Mouse (Mus musculus) kidney, embryonic 15.5 days (tissue): ENCODE data around the gene Cenpc1. TPM values are rescaled to one million over a fixed set of nuclear protein-coding genes. Genes with fewer than 3 reads are reported as not detected.

Source experiments
- ATAC-seq: fragments of 200-750 bp; cut with Nextera tagmentation; replicated peaks from 2 replicates; pipeline ENCODE4 v1.8.0; 2017; ENCODE audit warnings: moderate TSS enrichment; ENCODE audit not compliant: low FRiP score
- H3K27ac ChIP-seq: fragments of 300-500 bp; sonication (generic); 2 replicates; pipeline ENCODE4 v1.5.1; 2015; ENCODE audit warnings: mild to moderate bottlenecking, inconsistent platforms
- H3K27me3 ChIP-seq: fragments of 300-500 bp; sonication (generic); 2 replicates; pipeline ENCODE4 v1.6.1; 2015; ENCODE audit warnings: inconsistent platforms
- H3K36me3 ChIP-seq: fragments of 300-500 bp; sonication (generic); 2 replicates; pipeline ENCODE4 v1.6.1; 2015; ENCODE audit warnings: inconsistent platforms
- H3K4me1 ChIP-seq: fragments of 300-500 bp; sonication (generic); 2 replicates; pipeline ENCODE4 v1.6.1; 2015; ENCODE audit warnings: inconsistent platforms
- H3K4me2 ChIP-seq: fragments of 300-500 bp; sonication (generic); 2 replicates; pipeline ENCODE4 v1.6.1; 2015; ENCODE audit warnings: moderate library complexity, mild to moderate bottlenecking, inconsistent platforms
- H3K4me3 ChIP-seq: fragments of 300-500 bp; sonication (generic); replicated peaks from 2 replicates; pipeline ENCODE4 v1.5.1; 2015; ENCODE audit warnings: mild to moderate bottlenecking, inconsistent platforms
- H3K9ac ChIP-seq: fragments of 300-500 bp; sonication (generic); 2 replicates; pipeline ENCODE4 v1.6.1; 2015; ENCODE audit warnings: mild to moderate bottlenecking, inconsistent platforms
- H3K9me3 ChIP-seq: fragments of 300-500 bp; sonication (generic); replicated peaks from 2 replicates; pipeline ENCODE4 v1.6.1; 2016; ENCODE audit warnings: inconsistent platforms
- WGBS: fragments of 180-500 bp; shearing (Covaris S2); methylation state at CpG from one replicate; pipeline ENCODE4 v1.1.7; 2015; ENCODE audit warnings: mixed read lengths; 5-methylcytosine and 5-hydroxymethylcytosine counted together
- polyA plus RNA-seq: library from polyadenylated mRNA; unstranded; fragments of >200 nt; fragmentation: Nextera tagmentation; extraction: Ambion mirVana; gene quantifications from 2 replicates; pipeline ENCODE4 v1.2.1, GENCODE M21; 2015

Cenpc1 gene
- polyA plus RNA-seq, 1 experiment from 2014 or later: 35.4 TPM

DNA sequence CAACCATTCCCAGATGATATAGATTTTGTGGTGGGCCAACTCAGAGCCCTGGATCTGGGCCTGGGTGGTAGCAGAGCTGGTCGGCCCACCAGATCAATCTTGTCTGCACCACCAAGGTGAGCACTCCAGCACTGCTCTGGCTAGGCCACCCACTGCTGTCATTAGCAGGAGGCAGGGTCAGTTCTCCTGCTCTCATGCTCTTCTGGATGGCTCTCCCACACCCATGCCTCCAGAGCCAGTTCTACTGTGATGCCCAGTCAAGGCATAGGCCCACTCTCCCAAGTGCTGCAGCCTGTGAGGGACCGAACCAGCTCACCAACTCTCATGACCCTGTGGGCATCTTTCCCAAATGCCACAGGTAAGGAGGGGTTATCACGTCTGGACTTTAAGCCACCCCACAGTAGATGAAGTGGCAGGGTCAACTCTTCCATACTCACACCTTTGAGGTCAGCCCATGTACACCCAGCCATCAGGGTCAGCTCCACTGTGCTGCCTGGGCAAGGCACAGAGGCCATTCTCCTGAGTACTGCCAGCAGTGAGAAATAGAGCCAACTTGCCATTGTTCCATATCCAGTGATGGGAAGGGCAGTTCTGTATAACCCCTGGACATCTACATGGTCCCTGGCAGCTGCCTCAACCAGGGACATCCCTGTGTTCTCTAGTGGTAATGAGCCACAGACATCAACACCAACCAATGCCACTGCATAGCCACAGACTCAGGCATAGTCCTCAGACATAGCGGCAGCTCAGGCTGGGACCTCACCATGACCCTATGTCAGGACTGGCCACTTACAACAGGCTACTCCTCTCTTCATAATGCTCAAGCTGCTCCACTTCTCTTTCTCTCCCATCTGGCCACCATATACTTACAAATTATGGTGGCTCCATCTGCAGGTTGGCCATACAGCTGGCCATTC lies 72.3 kb downstream of the Cenpc1 start:
- WGBS: 88% methylated on average over 4 of the region's 4 CpGs
- H3K27ac ChIP-seq: no peak overlapping the region
- no peak overlapping the region for H3K4me3 ChIP-seq
- H3K9me3 ChIP-seq: no peaks in the 10 kb centered on the region
- 0 out of 2 replicates have a peak, but pooled peaks have one; percentile 22 for ATAC-seq
- H3K27me3 ChIP-seq: no peaks in the 10 kb centered on the region
- H3K4me2 ChIP-seq: no peak overlapping the region
- no peaks in the 10 kb centered on the region for H3K4me1 ChIP-seq
- no peak overlapping the region for H3K9ac ChIP-seq
- H3K36me3 ChIP-seq: no peaks in the 10 kb centered on the region

DNA sequence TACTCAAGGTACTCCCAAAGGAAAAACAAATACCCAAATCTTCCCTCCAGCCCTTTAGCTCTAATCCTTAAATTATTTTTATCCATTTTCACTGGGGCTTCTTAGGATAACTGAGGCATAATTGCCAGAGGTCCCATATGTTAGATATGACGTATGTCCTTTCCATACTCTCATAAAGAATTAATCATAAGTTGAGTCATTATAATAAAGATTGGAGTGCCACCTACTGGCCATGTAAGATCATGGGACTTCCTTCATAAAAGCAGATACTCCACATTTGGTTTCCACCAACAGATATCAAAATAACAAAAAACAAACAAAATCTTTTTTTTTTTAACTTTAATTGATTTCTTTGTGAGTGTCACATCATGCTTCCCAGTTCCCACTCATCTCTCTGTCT lies 73.3 kb downstream of the Cenpc1 start:
- no peaks in the 10 kb centered on the region for H3K27me3 ChIP-seq
- 29% methylated on average over 1 of the region's 1 CpGs for WGBS
- H3K9me3 ChIP-seq: no peaks in the 10 kb centered on the region
- no peak for ATAC-seq
- H3K4me2 ChIP-seq: no peak overlapping the region
- no peak overlapping the region for H3K9ac ChIP-seq
- no peaks in the 10 kb centered on the region for H3K36me3 ChIP-seq
- no peaks in the 10 kb centered on the region for H3K4me1 ChIP-seq
- H3K27ac ChIP-seq: no peak overlapping the region
- no peak overlapping the region for H3K4me3 ChIP-seq

DNA sequence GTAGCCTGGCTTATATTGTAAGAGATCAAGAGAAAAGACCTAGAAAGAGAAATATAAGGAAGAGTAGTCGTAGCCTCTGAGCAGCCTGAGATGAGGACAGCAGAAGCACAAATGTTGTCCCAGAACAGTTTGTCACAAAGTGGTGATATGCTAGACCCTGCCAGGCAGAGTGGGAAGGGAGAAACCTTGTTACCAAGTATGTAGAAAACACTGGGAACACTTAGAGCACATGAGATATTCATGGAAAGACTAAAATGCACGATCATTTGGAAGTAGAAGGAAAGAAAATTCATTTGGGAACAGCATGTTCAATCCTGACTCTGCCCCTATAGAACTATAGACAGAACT lies 77.9 kb downstream of the Cenpc1 start:
- Histone ChIP-seq H3K27me3 (no peaks in the 10 kb centered on the region), H3K9ac (no peak overlapping the region), H3K27ac (no peak overlapping the region), H3K4me2 (no peak overlapping the region), H3K4me1 (no peaks in the 10 kb centered on the region), H3K4me3 (no peak overlapping the region), H3K36me3 (no peaks in the 10 kb centered on the region), H3K9me3 (no peaks in the 10 kb centered on the region)
- WGBS: 87% methylated on average over 2 of the region's 2 CpGs
- no peak for ATAC-seq

DNA sequence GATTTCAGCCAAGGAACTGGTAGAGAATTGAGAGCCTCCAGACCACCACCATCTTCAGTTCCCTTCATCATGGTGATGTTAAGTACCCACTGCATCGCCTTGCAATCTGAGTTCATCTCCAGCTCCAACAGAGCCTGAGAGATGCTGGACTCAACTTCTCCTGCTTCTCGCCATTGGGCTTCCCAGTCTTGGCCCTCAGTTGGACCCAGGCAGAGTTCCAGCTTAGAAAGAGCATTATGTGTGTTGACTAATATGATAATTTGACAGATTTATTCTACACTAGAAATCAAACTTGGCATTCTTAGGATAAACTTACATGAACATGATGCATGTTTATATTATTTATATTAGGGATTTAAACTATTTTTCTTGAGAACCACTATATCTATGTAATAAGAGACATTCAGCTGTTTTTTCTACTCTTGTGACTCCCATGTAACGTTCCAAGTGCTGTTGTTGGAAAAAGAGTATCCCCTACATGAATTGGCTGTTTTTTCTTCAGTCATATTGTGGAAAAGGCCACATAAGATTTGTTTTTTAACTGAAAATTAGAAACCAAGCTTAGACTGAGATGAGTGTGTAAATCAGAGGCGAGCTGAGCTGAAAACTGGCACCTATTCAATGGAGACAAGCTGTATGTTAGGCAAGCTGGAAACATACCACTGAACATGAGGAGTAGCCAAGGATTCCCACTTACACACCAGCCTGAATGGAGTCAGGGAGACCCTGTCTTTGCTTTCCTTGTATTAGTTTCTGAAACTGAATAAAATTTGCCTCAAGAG lies 78.5 kb downstream of the Cenpc1 start:
- Histone ChIP-seq H3K4me2 (no peak overlapping the region), H3K27ac (no peak overlapping the region), H3K36me3 (no peaks in the 10 kb centered on the region), H3K4me1 (no peaks in the 10 kb centered on the region), H3K4me3 (no peak overlapping the region), H3K27me3 (no peaks in the 10 kb centered on the region), H3K9me3 (no peaks in the 10 kb centered on the region), H3K9ac (no peak overlapping the region)
- no peak for ATAC-seq
- 76% methylated on average over 4 of the region's 4 CpGs for WGBS

DNA sequence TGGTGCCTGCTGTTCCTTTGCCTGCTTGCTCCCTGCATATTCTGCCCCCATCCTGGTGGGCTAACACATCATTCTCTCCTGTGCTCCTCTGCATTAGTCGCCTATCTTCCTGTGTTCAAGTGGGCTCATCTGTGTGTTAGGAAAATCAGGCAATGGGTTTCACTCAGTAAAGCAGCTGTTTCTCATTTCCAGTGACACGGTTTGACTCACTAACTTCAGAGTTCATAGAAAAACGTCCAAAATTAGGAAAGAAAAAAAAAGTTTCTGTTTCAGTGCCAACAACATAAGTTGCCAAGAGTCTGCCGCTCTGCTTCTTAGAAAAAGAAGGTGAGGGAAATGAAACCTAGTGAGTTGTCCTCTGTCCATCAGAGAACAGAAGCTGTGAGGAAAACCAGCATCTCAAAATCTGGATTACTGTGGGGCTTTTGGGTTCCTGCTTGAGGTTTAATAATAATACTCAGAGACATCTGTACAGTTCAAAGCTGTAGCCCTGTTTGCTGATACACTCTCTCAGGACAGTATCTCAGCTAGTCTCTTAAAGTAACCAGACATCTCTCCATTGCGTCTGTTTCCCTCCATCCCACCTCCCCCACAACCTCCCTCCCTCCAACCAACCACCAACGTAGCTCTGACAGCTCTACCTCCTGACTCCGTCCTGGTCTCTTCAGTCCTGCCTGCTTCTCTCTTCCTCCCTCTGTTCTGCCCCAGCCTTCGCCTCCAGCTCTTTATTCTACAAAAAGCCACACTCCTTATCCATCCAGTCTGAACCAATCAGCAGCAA lies 87.5 kb downstream of the Cenpc1 start:
- Histone ChIP-seq H3K27ac (no peak overlapping the region), H3K27me3 (no peaks in the 10 kb centered on the region), H3K9me3 (no peaks in the 10 kb centered on the region), H3K4me2 (no peak overlapping the region), H3K36me3 (no peaks in the 10 kb centered on the region), H3K9ac (no peak overlapping the region), H3K4me1 (no peaks in the 10 kb centered on the region), H3K4me3 (no peak overlapping the region)
- 53% methylated on average over 8 of the region's 8 CpGs for WGBS
- ATAC-seq: no peak

DNA sequence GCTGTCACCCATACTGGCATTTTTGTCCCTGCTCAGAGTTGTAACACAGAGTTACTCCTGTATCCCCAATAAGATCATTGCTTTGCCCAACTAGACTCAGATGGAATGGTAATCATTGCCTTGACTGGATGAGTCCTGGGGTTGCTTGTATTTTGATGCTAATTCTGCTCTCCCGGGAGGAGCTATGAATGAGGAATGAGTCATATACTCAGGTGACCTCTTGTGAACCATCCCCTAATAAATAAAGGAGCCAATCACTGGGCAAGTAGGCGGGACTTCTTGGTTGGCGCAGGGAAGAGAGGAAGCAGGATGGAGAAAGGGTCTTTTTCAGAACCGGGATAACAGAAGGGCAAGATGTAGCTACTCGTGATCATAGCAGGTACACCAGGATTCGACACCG lies 102.6 kb downstream of the Cenpc1 start:
- no peak overlapping the region for H3K9ac ChIP-seq
- H3K4me3 ChIP-seq: no peak overlapping the region
- no peaks in the 10 kb centered on the region for H3K9me3 ChIP-seq
- WGBS: 87% methylated on average over 7 of the region's 7 CpGs
- H3K36me3 ChIP-seq: no peaks in the 10 kb centered on the region
- no peaks in the 10 kb centered on the region for H3K4me1 ChIP-seq
- H3K27ac ChIP-seq: no peak overlapping the region
- no peak overlapping the region for H3K4me2 ChIP-seq
- no peak for ATAC-seq
- H3K27me3 ChIP-seq: no peaks in the 10 kb centered on the region

Other genes starting within 250 kb of the Cenpc1 start
- 0.58 and 0.66 TPM in 2 replicates for gene Stap1, start 6.2 kb upstream of the Cenpc1 start, polyA plus RNA-seq
- gene Uba6, start 107.2 kb upstream of the Cenpc1 start, polyA plus RNA-seq: 12.8 and 14.0 TPM in 2 replicates
- gene Gnrhr, start 132.3 kb upstream of the Cenpc1 start, polyA plus RNA-seq: not detected in 2 replicates
- gene Tmprss11c, start 223.7 kb upstream of the Cenpc1 start, polyA plus RNA-seq: not detected in 2 replicates